Mouse (Mus musculus) spleen, adult 2 months (tissue): Measurements from ENCODE around the gene Fras1.

ENCODE experiments used
- CTCF ChIP-seq: fragments of 200-500 bp; IDR thresholded peaks from 2 replicates; pipeline ENCODE4 v1.5.1; 2011; ENCODE audit warnings: mild to moderate bottlenecking, inconsistent platforms; ENCODE audit not compliant: insufficient read depth, insufficient read length, insufficient replicate concordance; ENCODE audit errors: extremely low read depth
- POLR2A ChIP-seq: fragments of 200-500 bp; IDR thresholded peaks from 2 replicates; pipeline ENCODE4 v1.6.1; 2011; ENCODE audit warnings: low read depth, low read length, inconsistent platforms

GRCm38 (mm10) chr5:96792422-96792821 lies 418.7 kb downstream of the Fras1 start:
- TF ChIP-seq CTCF (no peak), POLR2A (no peak)
